Mouse (Mus musculus): Measurements from ENCODE around the gene Egfl6.

GRCm38 (mm10) chrX:166623176-166623575, 37.7 kb upstream of the Egfl6 start:
- TF ChIP-seq CTCF (IDR thresholded peaks at IDR 0.05; ENCODE audit: low read depth, low read length) (no peak), POLR2A (IDR thresholded peaks at IDR 0.05; ENCODE audit: extremely low read depth, insufficient read depth, low read length) (no peak)

Data from liver, adult 2 months (tissue).